Mouse (Mus musculus): ENCODE results near the gene Adcy6. TPM values are rescaled to one million over a fixed set of nuclear protein-coding genes. Genes with fewer than 3 reads are reported as not detected.

The Adcy6 gene
- polyA plus RNA-seq, 1 experiment from 2014 or later: 17.3 TPM

DNA sequence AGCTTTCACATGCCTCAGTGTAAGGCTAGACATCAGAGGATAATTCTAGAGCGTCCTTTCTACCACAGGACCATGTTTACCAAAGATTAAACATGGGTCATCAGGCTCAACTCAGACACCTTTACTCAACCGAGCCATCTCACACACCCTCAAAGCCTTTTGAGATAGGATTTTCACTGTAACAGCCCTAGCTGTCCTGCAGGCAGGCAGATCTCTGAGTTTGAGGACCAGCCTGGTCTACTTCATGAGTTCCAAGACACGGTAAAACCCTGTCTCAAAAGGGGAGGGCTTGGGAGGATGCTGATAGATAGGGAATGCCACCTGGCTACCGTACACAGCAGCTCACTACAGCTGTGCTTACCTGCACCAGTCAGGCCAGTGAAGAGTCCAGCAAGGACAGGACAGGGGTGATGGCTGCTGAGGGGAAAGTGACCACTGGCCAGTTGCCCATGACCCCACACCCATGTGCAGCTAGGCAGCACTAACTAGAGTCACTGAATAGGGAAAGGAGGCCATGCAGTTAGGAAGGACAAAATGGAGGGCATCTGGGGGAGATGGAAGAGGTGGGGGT, 40.0 kb downstream of the Adcy6 start:
- Histone ChIP-seq H3K27ac (ENCODE audit: low read depth, low read length) (no peak overlapping the region), H3K4me2 (replicated peaks; ENCODE audit: low read depth, low read length) (no peak overlapping the region), H3K36me3 (ENCODE audit: control insufficient read depth, insufficient read depth, low read length) (no peaks in the 10 kb centered on the region), H3K27me3 (ENCODE audit: control insufficient read depth, insufficient read depth, low read length) (no peaks in the 10 kb centered on the region), H3K9me3 (ENCODE audit: control insufficient read depth, low read length) (no peaks in the 10 kb centered on the region), H3K4me1 (replicated peaks; ENCODE audit: control insufficient read depth, insufficient read depth, low read length) (no peaks in the 10 kb centered on the region), H3K4me3 (ENCODE audit: low read depth, low read length) (no peak overlapping the region), H3K9ac (ENCODE audit: low read depth, low read length) (no peak overlapping the region)
- WGBS: 86% methylated on average over 4 of the region's 4 CpGs
- no peak for DNase-seq (ENCODE audit: low spot score)
- ATAC-seq (ENCODE audit: low FRiP score): no peak

DNA sequence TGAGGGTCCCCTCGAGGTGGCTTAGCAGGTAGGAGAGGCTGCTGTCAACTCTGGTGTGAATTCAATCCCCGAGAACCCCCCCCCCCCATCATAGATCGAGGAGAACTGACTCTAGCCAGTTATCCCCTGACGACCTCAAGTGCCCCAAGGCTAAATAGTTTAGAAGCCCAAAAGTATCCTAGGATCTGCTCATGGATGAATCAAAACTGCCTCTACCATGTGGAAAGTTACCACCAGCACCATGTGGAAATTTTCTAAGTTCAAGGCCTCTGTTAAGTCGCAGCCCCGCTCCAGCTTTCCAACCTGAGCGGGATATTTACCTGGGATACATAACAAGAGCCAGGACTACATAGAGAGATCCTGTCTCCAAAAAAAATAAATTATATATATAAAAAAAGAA, 40.7 kb downstream of the Adcy6 start:
- no peak for ATAC-seq (ENCODE audit: low FRiP score)
- H3K27me3 ChIP-seq (ENCODE audit: control insufficient read depth, insufficient read depth, low read length): no peaks in the 10 kb centered on the region
- peak overlapping the region; percentile 77 for H3K4me2 ChIP-seq (replicated peaks; ENCODE audit: low read depth, low read length)
- 73% methylated on average over 7 of the region's 7 CpGs for WGBS
- no peak for DNase-seq (ENCODE audit: low spot score)
- H3K4me1 ChIP-seq (replicated peaks; ENCODE audit: control insufficient read depth, insufficient read depth, low read length): no peaks in the 10 kb centered on the region
- no peaks in the 10 kb centered on the region for H3K9me3 ChIP-seq (ENCODE audit: control insufficient read depth, low read length)
- no peaks in the 10 kb centered on the region for H3K36me3 ChIP-seq (ENCODE audit: control insufficient read depth, insufficient read depth, low read length)
- peak overlapping the region; percentile 76 for H3K4me3 ChIP-seq (ENCODE audit: low read depth, low read length)
- H3K27ac ChIP-seq (ENCODE audit: low read depth, low read length): no peak overlapping the region
- peak overlapping the region; percentile 92; the same call in 1 of the 2 replicates for H3K9ac ChIP-seq (ENCODE audit: low read depth, low read length)

DNA sequence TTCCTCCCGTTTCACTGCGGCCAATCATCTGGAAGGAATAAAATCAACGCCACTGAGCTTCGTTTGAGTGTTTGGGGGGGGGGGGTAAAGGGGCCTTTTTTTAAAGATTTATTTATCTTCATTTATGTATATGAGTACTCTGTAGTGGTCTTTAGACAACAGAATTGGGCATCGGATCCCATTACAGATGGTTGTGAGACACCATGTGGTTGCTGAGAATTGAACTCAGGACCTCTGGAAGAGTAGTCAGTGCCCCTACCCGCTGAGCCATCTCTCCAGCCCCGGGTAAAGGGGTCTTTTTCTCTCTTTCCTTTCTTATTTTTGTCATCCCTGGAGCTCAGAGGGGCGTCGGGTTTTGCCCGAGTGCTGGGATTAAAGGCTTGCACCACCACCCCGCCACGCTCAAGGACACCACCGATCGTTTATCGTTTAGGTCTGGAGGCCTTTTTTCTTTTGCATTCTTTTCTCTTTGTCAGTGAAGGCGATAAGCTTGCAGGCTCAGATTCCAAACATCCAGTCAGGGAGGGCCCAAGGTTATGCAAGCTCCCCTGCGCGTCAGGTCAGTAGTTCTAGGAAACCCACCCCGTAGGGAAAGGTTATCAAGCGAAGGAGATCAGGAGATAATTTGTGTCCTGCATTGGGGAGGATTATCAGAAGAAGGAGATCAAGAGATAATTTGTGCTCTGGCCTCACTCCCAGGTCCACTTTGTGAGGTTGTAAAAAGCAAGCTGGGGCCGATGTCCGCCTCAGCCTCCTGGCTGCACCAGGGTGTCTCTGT, 41.4 kb downstream of the Adcy6 start:
- Histone ChIP-seq H3K4me2 (replicated peaks; ENCODE audit: low read depth, low read length) (peak overlapping the region; percentile 77), H3K9me3 (ENCODE audit: control insufficient read depth, low read length) (no peaks in the 10 kb centered on the region), H3K27me3 (ENCODE audit: control insufficient read depth, insufficient read depth, low read length) (no peaks in the 10 kb centered on the region), H3K36me3 (ENCODE audit: control insufficient read depth, insufficient read depth, low read length) (no peaks in the 10 kb centered on the region), H3K4me3 (ENCODE audit: low read depth, low read length) (peak overlapping the region; percentile 76), H3K9ac (ENCODE audit: low read depth, low read length) (peak overlapping the region; percentile 92), H3K4me1 (replicated peaks; ENCODE audit: control insufficient read depth, insufficient read depth, low read length) (no peaks in the 10 kb centered on the region), H3K27ac (ENCODE audit: low read depth, low read length) (peak overlapping the region; percentile 87)
- DNase-seq (ENCODE audit: low spot score): peak; percentile 36
- 15% methylated on average over 22 of the region's 22 CpGs for WGBS
- ATAC-seq (ENCODE audit: low FRiP score): peak; percentile 55

DNA sequence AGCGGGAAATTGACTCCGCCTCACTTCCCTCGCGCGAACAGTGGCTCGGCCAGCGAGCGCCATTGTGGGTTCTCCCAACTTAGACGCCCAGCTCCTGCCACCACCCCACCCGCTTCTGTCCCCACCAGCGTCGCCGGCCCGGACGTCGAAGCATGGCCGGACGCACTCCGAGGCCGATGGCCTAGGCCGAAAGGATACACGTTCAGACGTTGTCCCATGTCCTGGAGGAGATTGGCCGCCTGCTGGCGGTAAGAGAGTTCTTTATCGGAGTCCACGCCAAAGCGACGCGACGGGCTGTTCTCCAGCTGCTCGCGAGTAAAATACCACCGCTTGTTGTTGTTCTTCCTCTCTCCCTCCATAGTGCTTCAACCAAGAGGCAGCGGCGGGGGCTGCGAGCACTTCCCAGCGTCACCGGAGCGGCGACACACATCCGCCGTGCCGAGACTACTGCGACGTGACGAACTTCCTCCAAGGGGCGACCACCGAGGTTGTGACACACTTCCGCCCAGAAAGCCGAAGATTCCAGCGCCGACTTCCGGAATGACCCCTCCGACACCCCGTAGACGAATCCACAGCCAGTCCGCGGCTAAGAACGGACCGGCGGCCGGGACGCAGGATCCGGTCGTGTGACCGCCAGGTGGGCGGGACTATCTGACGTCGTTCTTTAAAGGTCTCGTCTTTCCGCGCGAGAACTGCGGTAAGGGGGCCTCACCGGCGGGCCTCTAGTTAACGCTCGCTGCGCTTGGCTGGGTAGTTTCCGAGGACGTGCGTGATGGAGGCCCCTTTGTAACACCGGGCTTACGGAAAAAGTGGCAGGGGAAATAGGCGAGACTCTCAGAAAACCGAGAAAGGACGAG, 42.4 kb downstream of the Adcy6 start:
- under 1% methylated on average over 87 of the region's 88 CpGs for WGBS
- Histone ChIP-seq H3K4me1 (replicated peaks; ENCODE audit: control insufficient read depth, insufficient read depth, low read length) (no peaks in the 10 kb centered on the region), H3K9me3 (ENCODE audit: control insufficient read depth, low read length) (no peaks in the 10 kb centered on the region), H3K4me2 (replicated peaks; ENCODE audit: low read depth, low read length) (peak overlapping the region; percentile 77), H3K9ac (ENCODE audit: low read depth, low read length) (peak overlapping the region; percentile 92), H3K4me3 (ENCODE audit: low read depth, low read length) (peak overlapping the region; percentile 93), H3K27me3 (ENCODE audit: control insufficient read depth, insufficient read depth, low read length) (no peaks in the 10 kb centered on the region), H3K27ac (ENCODE audit: low read depth, low read length) (peak overlapping the region; percentile 87), H3K36me3 (ENCODE audit: control insufficient read depth, insufficient read depth, low read length) (no peaks in the 10 kb centered on the region)
- DNase-seq (ENCODE audit: low spot score) (peak; percentile 99), ATAC-seq (ENCODE audit: low FRiP score) (peak; percentile 97)

DNA sequence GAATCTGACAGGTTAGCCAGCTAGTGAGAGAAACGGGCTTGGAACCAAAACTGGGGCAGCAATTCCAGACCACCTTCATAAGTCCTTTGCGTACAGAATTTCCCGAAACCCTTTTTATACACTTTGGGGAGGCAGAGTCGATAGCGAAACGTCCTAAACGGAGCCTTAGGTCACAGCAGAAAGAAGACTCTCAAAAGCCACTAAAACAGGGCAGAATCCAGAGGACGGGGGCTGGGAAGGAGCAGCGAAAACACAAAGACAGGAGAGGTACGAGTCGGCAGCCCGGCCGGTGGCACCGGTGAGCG, 43.0 kb downstream of the Adcy6 start:
- H3K9me3 ChIP-seq (ENCODE audit: control insufficient read depth, low read length): no peaks in the 10 kb centered on the region
- H3K4me3 ChIP-seq (ENCODE audit: low read depth, low read length): peak overlapping the region; percentile 93
- peak overlapping the region; percentile 82 for H3K9ac ChIP-seq (ENCODE audit: low read depth, low read length)
- no peak for DNase-seq (ENCODE audit: low spot score)
- no peaks in the 10 kb centered on the region for H3K27me3 ChIP-seq (ENCODE audit: control insufficient read depth, insufficient read depth, low read length)
- peak overlapping the region; percentile 77 for H3K4me2 ChIP-seq (replicated peaks; ENCODE audit: low read depth, low read length)
- H3K27ac ChIP-seq (ENCODE audit: low read depth, low read length): peak overlapping the region; percentile 87
- no peaks in the 10 kb centered on the region for H3K4me1 ChIP-seq (replicated peaks; ENCODE audit: control insufficient read depth, insufficient read depth, low read length)
- H3K36me3 ChIP-seq (ENCODE audit: control insufficient read depth, insufficient read depth, low read length): no peaks in the 10 kb centered on the region
- 0% methylated on average over 15 of the region's 15 CpGs for WGBS
- no peak for ATAC-seq (ENCODE audit: low FRiP score)

DNA sequence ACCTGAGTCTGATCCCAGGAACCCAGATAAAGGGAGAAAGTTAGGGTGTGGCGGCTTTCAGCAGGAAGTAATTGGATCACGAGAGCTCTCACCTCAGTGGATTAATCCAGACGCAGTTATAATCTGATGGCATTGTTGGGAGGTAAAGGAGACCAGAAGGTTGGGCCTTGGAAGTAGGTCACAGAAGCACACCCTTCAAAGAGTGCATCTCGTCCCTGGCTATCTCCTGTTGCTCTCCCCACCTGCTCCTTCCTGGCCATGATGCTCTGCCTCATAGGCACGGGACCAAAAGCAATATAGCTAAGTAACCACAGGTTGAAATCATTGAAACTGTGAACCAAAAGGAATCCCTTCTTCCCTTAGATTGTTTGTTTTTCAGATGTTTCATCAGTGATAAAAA, 52.7 kb downstream of the Adcy6 start:
- Histone ChIP-seq H3K9ac (ENCODE audit: low read depth, low read length) (no peak overlapping the region), H3K27me3 (ENCODE audit: control insufficient read depth, insufficient read depth, low read length) (no peaks in the 10 kb centered on the region), H3K4me2 (replicated peaks; ENCODE audit: low read depth, low read length) (no peak overlapping the region), H3K27ac (ENCODE audit: low read depth, low read length) (no peak overlapping the region), H3K4me1 (replicated peaks; ENCODE audit: control insufficient read depth, insufficient read depth, low read length) (no peaks in the 10 kb centered on the region), H3K9me3 (ENCODE audit: control insufficient read depth, low read length) (no peaks in the 10 kb centered on the region), H3K36me3 (ENCODE audit: control insufficient read depth, insufficient read depth, low read length) (peaks cover 2% of the 10 kb centered on the region; the same call in 1 of the 2 replicates), H3K4me3 (ENCODE audit: low read depth, low read length) (no peak overlapping the region)
- ATAC-seq (ENCODE audit: low FRiP score) (no peak), DNase-seq (ENCODE audit: low spot score) (no peak)
- WGBS: 94% methylated on average over 5 of the region's 5 CpGs

DNA sequence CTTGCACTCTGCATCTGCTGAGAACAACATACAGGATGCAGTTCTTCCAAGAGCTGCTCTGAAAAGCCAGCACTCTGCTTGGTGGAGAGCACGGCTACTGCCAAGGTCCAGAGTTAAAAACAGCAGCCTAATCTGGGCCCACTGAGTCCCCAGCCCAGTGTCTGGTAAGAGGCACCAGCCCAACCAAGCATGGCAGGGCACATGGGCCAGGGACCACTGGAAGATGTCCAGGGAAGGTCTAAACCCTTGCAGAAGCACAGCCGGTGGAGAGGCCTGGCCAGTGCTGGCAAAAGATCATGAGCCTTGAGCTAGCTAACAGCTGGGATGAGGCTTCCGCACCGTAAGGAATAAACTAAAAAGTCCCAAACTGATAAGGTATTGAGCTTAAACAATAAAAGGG, 54.0 kb downstream of the Adcy6 start:
- no peak overlapping the region for H3K4me3 ChIP-seq (ENCODE audit: low read depth, low read length)
- DNase-seq (ENCODE audit: low spot score): no peak
- no peaks in the 10 kb centered on the region for H3K4me1 ChIP-seq (replicated peaks; ENCODE audit: control insufficient read depth, insufficient read depth, low read length)
- no peaks in the 10 kb centered on the region for H3K27me3 ChIP-seq (ENCODE audit: control insufficient read depth, insufficient read depth, low read length)
- peaks cover 6% of the 10 kb centered on the region for H3K36me3 ChIP-seq (ENCODE audit: control insufficient read depth, insufficient read depth, low read length)
- ATAC-seq (ENCODE audit: low FRiP score): no peak
- no peak overlapping the region for H3K9ac ChIP-seq (ENCODE audit: low read depth, low read length)
- no peak overlapping the region for H3K4me2 ChIP-seq (replicated peaks; ENCODE audit: low read depth, low read length)
- WGBS: 95% methylated on average over 4 of the region's 4 CpGs
- H3K27ac ChIP-seq (ENCODE audit: low read depth, low read length): no peak overlapping the region
- no peaks in the 10 kb centered on the region for H3K9me3 ChIP-seq (ENCODE audit: control insufficient read depth, low read length)

DNA sequence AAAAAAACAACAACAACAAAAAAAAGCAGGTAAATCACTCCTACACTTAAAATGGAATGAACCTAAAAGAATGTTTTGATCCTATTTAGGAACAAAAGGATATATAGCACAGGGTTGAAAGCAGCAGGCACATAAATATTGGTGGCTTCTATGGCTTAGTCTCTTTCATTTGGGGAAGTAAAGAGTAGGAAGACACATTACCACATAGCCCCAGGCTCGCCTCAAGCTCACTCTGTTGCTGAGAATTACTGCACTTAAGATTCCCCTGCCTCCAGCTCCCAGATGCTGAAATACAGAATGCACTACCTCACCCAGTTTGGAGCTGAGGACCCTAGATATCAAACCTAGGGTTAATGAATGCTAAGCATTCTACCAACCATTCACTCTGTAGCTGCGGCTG, 57.1 kb downstream of the Adcy6 start:
- 87% methylated on average over 2 of the region's 2 CpGs for WGBS
- Histone ChIP-seq H3K9ac (ENCODE audit: low read depth, low read length) (no peak overlapping the region), H3K9me3 (ENCODE audit: control insufficient read depth, low read length) (no peaks in the 10 kb centered on the region), H3K4me2 (replicated peaks; ENCODE audit: low read depth, low read length) (no peak overlapping the region), H3K4me3 (ENCODE audit: low read depth, low read length) (no peak overlapping the region), H3K4me1 (replicated peaks; ENCODE audit: control insufficient read depth, insufficient read depth, low read length) (no peaks in the 10 kb centered on the region), H3K27me3 (ENCODE audit: control insufficient read depth, insufficient read depth, low read length) (no peaks in the 10 kb centered on the region), H3K27ac (ENCODE audit: low read depth, low read length) (no peak overlapping the region), H3K36me3 (ENCODE audit: control insufficient read depth, insufficient read depth, low read length) (peaks cover 4% of the 10 kb centered on the region)
- DNase-seq (ENCODE audit: low spot score): no peak
- no peak for ATAC-seq (ENCODE audit: low FRiP score)

Measured in hindbrain, embryonic 11.5 days (tissue).